Mouse (Mus musculus) lung, embryonic 15.5 days (tissue): ENCODE data around the gene Susd5. TPM values are rescaled to one million over a fixed set of nuclear protein-coding genes. Genes with fewer than 3 reads are reported as not detected.
A peak's percentile ranks its signal among the peaks of the same experiment; 100 is the strongest.

ENCODE experiments used
- ATAC-seq: fragments of 200-750 bp; cut with Nextera tagmentation; 2 replicates; pipeline ENCODE4 v1.8.0; 2017; ENCODE audit warnings: moderate number of reproducible peaks, borderline replicate concordance; ENCODE audit not compliant: low FRiP score, low TSS enrichment; ENCODE audit errors: extremely low read depth
- H3K27ac ChIP-seq: fragments of 300-500 bp; sonication (generic); 2 replicates; pipeline ENCODE4 v1.5.1; 2015; ENCODE audit warnings: moderate library complexity, mild to moderate bottlenecking, inconsistent platforms
- H3K27me3 ChIP-seq: fragments of 300-500 bp; sonication (generic); 2 replicates; pipeline ENCODE4 v1.6.1; 2015; ENCODE audit warnings: inconsistent platforms
- H3K36me3 ChIP-seq: fragments of 300-500 bp; sonication (generic); 2 replicates; pipeline ENCODE4 v1.6.1; 2015; ENCODE audit warnings: inconsistent platforms
- H3K4me1 ChIP-seq: fragments of 300-500 bp; sonication (generic); 2 replicates; pipeline ENCODE4 v1.6.1; 2015; ENCODE audit warnings: inconsistent platforms
- H3K4me2 ChIP-seq: fragments of 300-500 bp; sonication (generic); 2 replicates; pipeline ENCODE4 v1.6.1; 2015; ENCODE audit warnings: inconsistent platforms, mild to moderate bottlenecking, moderate library complexity
- H3K4me3 ChIP-seq: fragments of 300-500 bp; sonication (generic); 2 replicates; pipeline ENCODE4 v1.5.1; 2015; ENCODE audit warnings: mild to moderate bottlenecking, inconsistent platforms
- H3K9ac ChIP-seq: fragments of 300-500 bp; sonication (generic); 2 replicates; pipeline ENCODE4 v1.6.1; 2015; ENCODE audit warnings: inconsistent platforms
- H3K9me3 ChIP-seq: fragments of 300-500 bp; sonication (generic); 2 replicates; pipeline ENCODE4 v1.6.1; 2016; ENCODE audit warnings: inconsistent platforms
- WGBS: fragments of 180-500 bp; shearing (Covaris S2); methylation state at CpG from one replicate; pipeline ENCODE4 v1.1.7; 2015; 5-methylcytosine and 5-hydroxymethylcytosine counted together
- polyA plus RNA-seq: library from polyadenylated mRNA; unstranded; fragments of >200 nt; fragmentation: Nextera tagmentation; extraction: Ambion mirVana; gene quantifications from 2 replicates; pipeline ENCODE4 v1.2.1, GENCODE M21; 2015

The Susd5 gene
- polyA plus RNA-seq, 1 experiment from 2014 or later: 0.89 TPM

DNA sequence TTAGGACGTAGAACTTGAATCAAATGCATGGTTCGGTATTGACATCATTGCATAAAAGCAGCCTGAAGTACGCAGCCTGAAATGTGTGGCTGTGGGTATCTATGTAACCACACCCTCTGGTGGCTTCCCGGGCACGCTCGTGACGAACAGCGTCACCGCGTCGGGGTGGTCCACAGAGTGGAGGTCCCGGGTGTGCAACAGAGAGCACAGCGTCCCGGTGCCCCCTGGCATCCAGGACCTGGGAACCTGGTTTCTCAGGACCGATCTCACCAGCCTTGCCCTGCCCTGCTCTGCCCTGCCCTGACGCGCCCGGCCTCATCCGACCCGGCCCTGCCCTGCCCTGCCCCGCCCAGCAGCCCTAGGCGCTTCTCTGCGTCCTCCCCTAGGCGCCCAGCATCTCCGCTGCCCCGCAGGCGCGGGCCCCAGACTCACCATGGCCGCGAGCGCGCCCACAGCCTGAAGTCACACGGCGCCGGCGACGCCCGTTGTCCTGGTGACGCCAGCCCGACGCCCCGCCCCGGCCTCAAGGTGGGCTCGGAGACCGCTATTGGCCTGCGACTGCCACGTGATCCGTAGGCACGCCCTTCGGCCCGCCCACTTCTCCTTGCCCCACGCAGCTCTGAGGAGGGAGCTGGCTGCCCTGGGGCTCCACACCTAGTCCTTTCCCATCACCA, 30.5 kb upstream of the Susd5 start:
- Histone ChIP-seq H3K9ac (peak overlapping the region; percentile 47), H3K4me1 (peaks cover 4% of the 10 kb centered on the region; the same call in 1 of the 2 replicates), H3K27me3 (peaks cover 5% of the 10 kb centered on the region; the same call in 1 of the 2 replicates), H3K9me3 (no peaks in the 10 kb centered on the region), H3K4me3 (peak overlapping the region; percentile 63), H3K36me3 (no peaks in the 10 kb centered on the region), H3K27ac (no peak overlapping the region), H3K4me2 (peak overlapping the region; percentile 97)
- peak; percentile 93 for ATAC-seq
- 0% methylated on average over 52 of the region's 52 CpGs for WGBS

DNA sequence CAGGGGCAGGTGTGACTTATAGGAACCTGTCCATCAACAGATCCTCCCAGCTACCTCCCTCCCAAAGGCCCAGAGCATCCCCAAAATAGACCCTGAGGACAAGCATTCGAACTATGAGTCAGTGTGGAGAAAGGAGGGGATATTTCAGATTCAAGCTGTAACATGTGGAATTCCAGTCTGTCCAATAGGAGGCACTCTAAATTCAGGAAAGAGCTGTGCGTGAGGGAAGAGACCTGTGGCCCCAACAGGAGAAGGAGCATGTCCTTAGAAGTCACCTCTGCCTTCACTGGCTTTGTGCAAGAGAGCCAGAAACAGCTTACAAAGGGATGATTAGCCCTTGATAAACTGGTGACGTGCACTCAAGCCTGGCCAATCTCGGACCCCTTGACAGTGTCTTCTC, 16.0 kb upstream of the Susd5 start:
- Histone ChIP-seq H3K9ac (no peak overlapping the region), H3K9me3 (no peaks in the 10 kb centered on the region), H3K4me3 (no peak overlapping the region), H3K27me3 (no peaks in the 10 kb centered on the region), H3K36me3 (no peaks in the 10 kb centered on the region), H3K4me1 (0 out of 2 replicates have a peak, but pooled peaks cover 5% of the 10 kb centered on the region), H3K27ac (no peak overlapping the region), H3K4me2 (no peak overlapping the region)
- ATAC-seq: no peak
- 68% methylated on average over 4 of the region's 4 CpGs for WGBS

DNA sequence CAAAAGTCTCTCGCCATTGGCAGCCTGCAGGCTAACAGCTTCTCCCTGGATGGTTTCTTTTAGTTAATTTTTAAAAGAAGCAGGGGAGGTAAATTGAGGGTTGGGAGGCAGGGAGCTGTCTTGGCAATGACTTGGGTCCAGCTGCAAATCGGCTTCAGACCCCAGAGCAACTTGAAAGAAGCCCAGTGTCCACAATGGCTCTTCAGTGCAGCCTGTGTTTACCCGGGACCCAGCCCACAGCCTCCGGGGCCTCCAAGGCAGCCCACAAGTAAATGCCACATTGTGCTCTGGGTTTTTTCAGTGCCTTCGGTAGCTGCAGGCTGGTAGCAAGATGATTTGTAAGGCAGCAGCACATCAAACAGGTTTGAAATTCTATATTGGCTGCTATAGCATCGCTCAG, 14.4 kb upstream of the Susd5 start:
- ATAC-seq: peak; percentile 40; the same call in 1 of the 2 replicates
- H3K4me1 ChIP-seq: 0 out of 2 replicates have a peak, but pooled peaks cover 5% of the 10 kb centered on the region
- no peaks in the 10 kb centered on the region for H3K36me3 ChIP-seq
- H3K9me3 ChIP-seq: no peaks in the 10 kb centered on the region
- no peak overlapping the region for H3K9ac ChIP-seq
- peak overlapping the region; percentile 44 for H3K4me2 ChIP-seq
- no peaks in the 10 kb centered on the region for H3K27me3 ChIP-seq
- H3K27ac ChIP-seq: peak overlapping the region; percentile 51
- H3K4me3 ChIP-seq: no peak overlapping the region
- WGBS: 42% methylated on average over 6 of the region's 6 CpGs

DNA sequence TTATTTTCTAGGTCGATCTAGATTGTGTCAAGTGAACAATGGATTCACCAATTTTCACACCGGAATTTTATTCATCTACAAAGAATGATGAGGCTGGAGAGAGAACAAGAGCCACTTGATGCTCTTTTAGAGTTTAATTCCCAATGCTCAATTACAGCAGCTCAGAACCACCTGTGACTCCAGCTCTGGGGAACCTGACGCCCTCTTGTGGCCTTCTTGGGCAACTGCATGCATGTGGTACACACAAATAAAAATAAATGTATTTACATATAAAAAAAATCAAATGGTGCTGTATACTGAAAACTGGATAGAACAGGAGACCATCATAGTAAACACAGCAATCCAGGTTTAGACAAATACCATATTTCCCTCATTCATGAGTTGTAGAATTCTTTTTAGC, 12.5 kb upstream of the Susd5 start:
- H3K4me3 ChIP-seq: no peak overlapping the region
- WGBS: 57% methylated on average over 3 of the region's 3 CpGs
- no peaks in the 10 kb centered on the region for H3K36me3 ChIP-seq
- no peaks in the 10 kb centered on the region for H3K27me3 ChIP-seq
- H3K27ac ChIP-seq: no peak overlapping the region
- H3K9me3 ChIP-seq: no peaks in the 10 kb centered on the region
- H3K9ac ChIP-seq: no peak overlapping the region
- 0 out of 2 replicates have a peak, but pooled peaks cover 5% of the 10 kb centered on the region for H3K4me1 ChIP-seq
- ATAC-seq: no peak
- H3K4me2 ChIP-seq: no peak overlapping the region

DNA sequence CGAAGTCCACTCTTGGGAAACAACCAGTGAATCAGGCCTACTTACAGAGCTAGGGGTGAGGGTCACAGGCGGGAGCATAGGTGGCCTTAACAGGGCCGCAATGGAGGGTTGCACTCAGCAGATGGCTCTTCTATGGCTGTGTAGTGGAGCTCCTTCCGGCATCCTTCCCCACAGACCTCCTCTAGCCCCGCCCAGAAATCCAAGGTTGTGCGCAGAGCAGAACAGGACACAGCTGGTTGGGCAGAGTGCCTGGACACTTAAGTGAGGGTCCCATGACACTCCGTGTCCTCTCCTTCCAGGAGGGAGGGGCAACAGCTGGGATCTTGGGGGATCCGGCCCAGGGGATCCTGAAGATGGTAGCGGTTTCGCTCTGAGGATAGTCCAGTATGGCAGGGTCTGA, 10.9 kb upstream of the Susd5 start, which contains the start of gene Fbxl2:
Gene Fbxl2 (minus strand): TSS at position 164 of the 400 bp plus-strand sequence.
- no peak within 1 kb of the TSS for H3K27ac ChIP-seq
- no peaks in the 10 kb centered on the region for H3K9me3 ChIP-seq
- no peak within 1 kb of the TSS for H3K4me3 ChIP-seq
- ATAC-seq: peak; percentile 50; the same call in 1 of the 2 replicates
- H3K36me3 ChIP-seq: no peaks in the 10 kb centered on the region
- no peak within 1 kb of the TSS for H3K4me2 ChIP-seq
- no peaks in the 10 kb centered on the region for H3K27me3 ChIP-seq
- no peak within 1 kb of the TSS for H3K9ac ChIP-seq
- H3K4me1 ChIP-seq: 0 out of 2 replicates have a peak, but pooled peaks cover 5% of the 10 kb centered on the region
- 76% methylated on average over 10 of the region's 10 CpGs for WGBS

DNA sequence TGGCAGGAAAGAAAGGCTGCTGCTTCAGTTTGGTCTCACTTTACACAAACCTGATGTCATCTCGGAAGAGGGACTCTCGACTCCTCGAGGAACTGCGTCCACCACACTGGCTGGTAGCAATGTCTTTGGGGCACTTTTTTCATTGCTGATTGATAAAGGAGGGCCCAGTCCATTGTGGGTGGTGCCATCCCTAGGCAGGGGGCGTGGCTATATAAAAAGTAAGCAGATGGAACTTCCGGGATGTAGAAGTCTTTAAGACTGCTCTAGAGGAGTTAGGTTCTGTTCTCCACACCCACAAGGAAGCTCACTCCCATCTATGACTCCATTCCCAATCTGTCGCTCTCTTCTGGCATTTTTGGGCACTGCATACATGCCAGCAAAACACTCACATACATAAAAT, 10.3 kb upstream of the Susd5 start:
- Histone ChIP-seq H3K4me3 (no peak overlapping the region), H3K36me3 (no peaks in the 10 kb centered on the region), H3K4me1 (0 out of 2 replicates have a peak, but pooled peaks cover 5% of the 10 kb centered on the region), H3K9me3 (no peaks in the 10 kb centered on the region), H3K9ac (no peak overlapping the region), H3K27me3 (no peaks in the 10 kb centered on the region), H3K27ac (no peak overlapping the region), H3K4me2 (no peak overlapping the region)
- 86% methylated on average over 7 of the region's 7 CpGs for WGBS
- no peak for ATAC-seq

DNA sequence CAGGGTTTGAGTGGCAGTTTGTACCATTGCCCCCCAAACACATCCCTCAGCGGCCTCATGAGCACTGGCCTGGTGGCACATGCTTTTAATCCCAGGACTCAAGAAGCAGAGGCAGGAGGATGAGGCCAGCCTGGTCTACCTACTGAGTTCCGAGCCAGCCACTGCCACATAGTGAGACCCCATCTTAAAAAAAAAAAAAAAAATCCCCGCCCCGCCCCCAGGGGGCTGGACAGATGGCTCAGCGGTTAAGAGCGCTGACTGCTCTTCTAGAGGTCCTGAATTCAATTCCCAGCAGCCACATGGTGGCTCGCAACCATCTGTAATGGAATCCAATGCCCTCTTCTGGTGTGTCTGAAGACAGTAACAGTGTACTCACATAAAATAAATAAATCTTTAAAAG, 6.8 kb upstream of the Susd5 start:
- Histone ChIP-seq H3K4me2 (no peak overlapping the region), H3K4me3 (no peak overlapping the region), H3K36me3 (no peaks in the 10 kb centered on the region), H3K9ac (no peak overlapping the region), H3K4me1 (no peaks in the 10 kb centered on the region), H3K27me3 (peaks cover under 1% of the 10 kb centered on the region; the same call in 1 of the 2 replicates), H3K9me3 (no peaks in the 10 kb centered on the region), H3K27ac (no peak overlapping the region)
- 86% methylated on average over 7 of the region's 7 CpGs for WGBS
- no peak for ATAC-seq

DNA sequence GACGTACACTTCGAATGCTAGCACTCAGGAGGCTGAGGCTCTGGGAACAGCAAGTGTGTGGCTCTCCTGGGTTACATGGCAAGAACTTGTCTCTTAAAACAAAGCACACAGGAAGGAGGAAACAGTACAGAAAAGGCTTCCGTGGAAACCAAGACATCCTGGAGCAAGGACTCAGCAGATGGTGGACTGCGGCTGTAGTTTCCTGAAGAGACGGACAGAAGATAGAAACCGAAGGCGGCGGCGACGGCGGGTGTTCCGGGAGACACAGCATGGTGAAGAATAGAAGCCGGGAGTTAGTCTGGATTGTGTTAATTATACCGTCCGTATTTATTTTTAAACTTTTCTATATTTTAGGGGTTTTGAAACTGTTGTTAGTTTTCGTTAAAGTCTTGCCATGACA, 6.2 kb upstream of the Susd5 start:
- no peak overlapping the region for H3K9ac ChIP-seq
- no peak overlapping the region for H3K4me2 ChIP-seq
- no peak overlapping the region for H3K27ac ChIP-seq
- H3K4me3 ChIP-seq: no peak overlapping the region
- no peak for ATAC-seq
- H3K9me3 ChIP-seq: no peaks in the 10 kb centered on the region
- 86% methylated on average over 16 of the region's 16 CpGs for WGBS
- H3K4me1 ChIP-seq: no peaks in the 10 kb centered on the region
- H3K27me3 ChIP-seq: peaks cover 8% of the 10 kb centered on the region; the same call in 1 of the 2 replicates
- H3K36me3 ChIP-seq: no peaks in the 10 kb centered on the region

DNA sequence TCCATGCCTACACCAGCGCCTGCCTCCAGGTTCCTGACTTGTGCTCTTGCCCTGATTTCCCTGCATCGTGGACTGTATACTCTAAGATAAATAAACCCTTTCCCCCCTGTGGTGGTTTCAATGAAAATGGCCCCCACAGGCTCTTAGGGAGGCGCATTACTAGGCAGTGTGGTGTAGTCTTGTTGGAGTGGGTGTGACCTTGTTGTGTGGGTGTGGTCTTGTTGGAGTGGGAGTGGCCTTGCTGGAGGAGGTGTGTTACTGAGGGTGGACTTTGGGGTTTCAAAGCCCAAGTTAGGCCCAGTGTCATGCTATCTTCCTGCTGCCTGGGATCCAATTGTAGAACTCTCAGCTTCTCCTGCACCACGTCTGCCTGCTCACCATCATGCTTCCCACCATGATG, 4.9 kb upstream of the Susd5 start:
- Histone ChIP-seq H3K9ac (no peak overlapping the region), H3K4me1 (peaks cover under 1% of the 10 kb centered on the region; the same call in 1 of the 2 replicates), H3K27ac (no peak overlapping the region), H3K27me3 (peaks cover 20% of the 10 kb centered on the region), H3K36me3 (no peaks in the 10 kb centered on the region), H3K4me2 (no peak overlapping the region), H3K9me3 (no peaks in the 10 kb centered on the region), H3K4me3 (no peak overlapping the region)
- 62% methylated on average over 4 of the region's 4 CpGs for WGBS
- ATAC-seq: no peak

DNA sequence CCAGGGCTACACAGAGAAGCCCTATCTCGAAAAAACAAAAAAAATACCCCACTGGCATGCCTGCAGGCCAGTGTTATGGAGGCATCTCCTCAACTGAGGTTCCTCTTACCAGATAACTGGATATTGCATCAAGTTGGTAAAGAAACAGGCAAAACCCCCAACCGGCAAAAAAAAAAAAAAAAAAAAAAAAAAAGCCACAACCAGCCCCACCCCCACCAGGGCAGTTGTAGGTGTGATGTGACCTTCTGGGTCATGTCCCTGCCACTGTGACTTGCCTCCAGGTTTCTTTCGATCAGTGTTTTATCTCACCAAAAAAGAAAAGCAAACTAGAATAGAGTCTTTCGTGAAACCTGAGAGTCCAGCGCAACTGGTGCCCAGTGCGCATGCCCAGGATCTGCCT, 4.1 kb upstream of the Susd5 start:
- WGBS: 57% methylated on average over 6 of the region's 6 CpGs
- ATAC-seq: no peak
- H3K9me3 ChIP-seq: no peaks in the 10 kb centered on the region
- no peaks in the 10 kb centered on the region for H3K36me3 ChIP-seq
- peaks cover 6% of the 10 kb centered on the region; the same call in 1 of the 2 replicates for H3K4me1 ChIP-seq
- no peak overlapping the region for H3K27ac ChIP-seq
- peaks cover 29% of the 10 kb centered on the region for H3K27me3 ChIP-seq
- no peak overlapping the region for H3K9ac ChIP-seq
- H3K4me2 ChIP-seq: 0 out of 2 replicates have a peak overlapping the region, but pooled peaks have one; percentile 1
- no peak overlapping the region for H3K4me3 ChIP-seq

DNA sequence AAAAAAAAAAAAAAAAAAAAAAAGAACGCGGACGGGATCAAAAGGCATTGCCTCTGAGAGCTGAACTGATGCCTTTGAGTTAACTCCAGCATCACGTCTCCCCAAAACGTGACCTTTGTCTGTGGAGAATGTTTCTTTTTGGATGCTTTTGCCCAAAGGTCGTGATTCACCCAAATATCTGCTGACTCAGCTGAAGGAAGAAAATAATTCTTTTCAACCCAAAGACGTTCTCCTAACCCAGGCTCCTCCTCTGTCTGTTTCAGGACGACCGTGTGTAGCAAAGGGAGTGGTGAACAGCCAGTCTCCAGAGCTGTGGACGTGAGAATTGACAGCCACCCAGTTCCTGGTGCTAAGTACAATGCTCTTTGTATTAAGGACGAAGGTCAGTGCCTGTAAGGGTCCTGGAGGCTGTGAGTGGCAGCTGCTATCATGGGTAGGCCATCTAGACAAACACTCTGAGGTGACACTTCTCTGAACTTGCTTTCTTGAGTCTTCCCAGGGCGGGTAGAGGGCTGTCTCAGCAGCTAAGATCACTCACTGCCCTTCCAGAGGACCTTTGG, 11.6 kb downstream of the Susd5 start:
- no peak overlapping the region for H3K9ac ChIP-seq
- H3K27me3 ChIP-seq: no peaks in the 10 kb centered on the region
- H3K4me2 ChIP-seq: no peak overlapping the region
- H3K36me3 ChIP-seq: no peaks in the 10 kb centered on the region
- no peak for ATAC-seq
- no peaks in the 10 kb centered on the region for H3K4me1 ChIP-seq
- no peaks in the 10 kb centered on the region for H3K9me3 ChIP-seq
- no peak overlapping the region for H3K27ac ChIP-seq
- WGBS: 48% methylated on average over 12 of the region's 12 CpGs
- no peak overlapping the region for H3K4me3 ChIP-seq

DNA sequence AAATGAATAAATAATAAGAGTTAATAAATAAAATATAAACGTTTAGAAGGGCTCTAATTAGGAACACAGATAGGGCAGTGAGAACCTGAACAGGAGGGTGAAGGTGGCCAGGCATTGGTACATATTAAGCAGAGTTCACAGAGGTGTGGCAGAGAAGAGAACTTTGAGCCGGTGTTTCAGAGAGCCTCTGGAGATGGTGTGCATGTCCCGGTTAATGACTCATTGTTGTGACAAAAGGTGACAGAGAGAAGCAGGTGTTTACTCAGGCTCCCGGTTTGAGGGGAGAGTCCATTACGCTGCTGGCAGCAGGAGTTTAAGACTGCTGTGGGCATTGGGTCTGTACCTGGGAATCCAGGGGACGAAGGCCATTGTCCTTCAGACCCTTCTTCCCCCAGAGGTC, 12.4 kb downstream of the Susd5 start:
- no peak overlapping the region for H3K4me3 ChIP-seq
- H3K27ac ChIP-seq: no peak overlapping the region
- no peaks in the 10 kb centered on the region for H3K27me3 ChIP-seq
- H3K4me1 ChIP-seq: no peaks in the 10 kb centered on the region
- no peak overlapping the region for H3K9ac ChIP-seq
- H3K4me2 ChIP-seq: no peak overlapping the region
- no peak for ATAC-seq
- no peaks in the 10 kb centered on the region for H3K36me3 ChIP-seq
- WGBS: 34% methylated on average over 6 of the region's 6 CpGs
- H3K9me3 ChIP-seq: no peaks in the 10 kb centered on the region
